ENCODE assay signal across 15 mouse cellular contexts in genomic region chr8:60996468-60996867, GRCm38 (mm10).
"Had no signal": no experiment of that assay in that cellular context is flagged by ENCODE, and none has a peak within 500 bp of the region (broad histone marks: within the 10 kb centered on the region; RNA-seq: fewer than 3 reads in every experiment).

No protein-coding gene starts in this region.

- H3K36me3 ChIP-seq: neural tube, embryonic 15.5 days; stomach, embryonic 15.5 days had no signal

- H3K27ac ChIP-seq: neural tube, embryonic 15.5 days; stomach, embryonic 15.5 days; stomach, postnatal 0 days had no signal

- H3K27me3 ChIP-seq: neural tube, embryonic 15.5 days; stomach, embryonic 15.5 days had no signal

- H3K9me3 ChIP-seq: stomach, embryonic 15.5 days had no signal

- DNase-seq: retina, postnatal 1 day; right cerebral cortex, adult 18-20 months; right cerebral cortex, postnatal 14 days; right cerebral cortex, postnatal 25 days; right cerebral cortex, postnatal 4 days; spleen, adult 18-20 months; thymus, adult 18-20 months; thymus, adult 2 months; thymus, postnatal 14 days; thymus, postnatal 25 days; thymus, postnatal 36 days; thymus, postnatal 4 days had no signal

- H3K9ac ChIP-seq: neural tube, embryonic 15.5 days; stomach, embryonic 15.5 days had no signal

- H3K4me3 ChIP-seq: neural tube, embryonic 15.5 days; stomach, embryonic 15.5 days had no signal

- H3K4me2 ChIP-seq: neural tube, embryonic 15.5 days; stomach, embryonic 15.5 days had no signal
